Mouse (Mus musculus): ENCODE results near the gene Alkbh2.

- TF ChIP-seq E2F4 (IDR thresholded peaks at IDR 0.05; ENCODE audit: borderline replicate concordance, low read depth, low read length) = no peak
- TF ChIP-seq BHLHE40 (IDR thresholded peaks at IDR 0.05; ENCODE audit: borderline replicate concordance, low read depth, low read length) = no peak
- no peak for TF ChIP-seq POLR2AphosphoS2 (IDR thresholded peaks at IDR 0.05; ENCODE audit: low read length)
- no peak for TF ChIP-seq USF1 (IDR thresholded peaks at IDR 0.05; ENCODE audit: low read depth, low read length)
- no peak for TF ChIP-seq TBP (IDR thresholded peaks at IDR 0.05; ENCODE audit: low read depth, low read length)
- TF ChIP-seq MAX (IDR thresholded peaks at IDR 0.05; ENCODE audit: low read length) = no peak
- TF ChIP-seq CHD1 (IDR thresholded peaks at IDR 0.05; ENCODE audit: low read depth, low read length) = no peak
- peak; percentile 51 to 71 (median 57) for TF ChIP-seq CTCF (IDR thresholded peaks at IDR 0.05 in 2 of 3, conservative IDR thresholded peaks at IDR 0.05 in 1 of 3; ENCODE audit: control insufficient read depth in 1 of 3, insufficient read depth in 1 of 3, low read depth in 2 of 3, low read length in 3 of 3, poor library complexity in 1 of 3, severe bottlenecking in 1 of 3)
- no peak for TF ChIP-seq EP300 (IDR thresholded peaks at IDR 0.05; ENCODE audit: low read depth in 1 of 2, low read length in 2 of 2)
- 0 out of 2 replicates have a peak, but pooled peaks have one; percentile 17 for TF ChIP-seq TCF12 (IDR thresholded peaks at IDR 0.05; ENCODE audit: low read depth, low read length)
- no peak for TF ChIP-seq ELF1 (IDR thresholded peaks at IDR 0.05; ENCODE audit: low read depth, low read length)
Observed at GRCm38 (mm10) chr5:114153490-114153889, 25.5 kb upstream of the Alkbh2 start.

All from MEL (cell line).